ENCODE assay signal across 15 mouse cellular contexts in the genomic region with DNA sequence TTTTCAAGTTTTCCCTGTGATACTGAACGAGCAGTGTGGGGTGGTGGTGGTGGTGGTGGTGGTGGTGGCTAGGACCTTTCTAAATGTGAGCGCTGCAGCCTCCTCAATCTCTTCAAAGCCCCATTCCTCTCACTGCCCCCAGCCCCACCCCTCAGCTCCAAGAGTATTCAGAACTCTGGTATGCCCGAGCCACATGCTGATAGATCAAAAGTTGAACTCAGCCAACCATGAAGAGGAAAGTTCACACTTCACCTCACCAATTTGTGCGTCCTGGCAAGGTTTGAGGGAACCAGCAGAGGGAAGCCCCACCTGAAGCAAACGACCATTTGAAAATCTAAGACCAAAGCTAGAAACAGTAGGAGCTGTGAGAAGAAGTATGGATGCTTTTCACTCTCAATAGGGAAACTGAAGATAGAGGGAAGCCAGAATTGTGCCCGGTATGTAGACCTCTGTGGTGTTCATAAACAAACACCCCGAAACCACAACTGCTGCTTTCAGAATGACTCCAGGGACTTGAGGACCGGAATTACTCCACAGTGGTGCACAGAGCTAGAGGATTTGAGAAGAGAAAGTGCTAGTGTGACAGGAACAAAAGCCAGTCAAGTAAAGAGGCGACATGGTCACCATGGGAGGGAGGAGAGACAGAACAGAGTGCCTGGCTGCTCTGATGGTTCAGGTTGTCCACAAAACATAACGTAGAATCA. TPM values are rescaled to one million over a fixed set of nuclear protein-coding genes. Genes with fewer than 3 reads are reported as not detected.
A peak's percentile ranks its signal among the peaks of the same experiment; 100 is the strongest.
DNase-seq lines count a peak whose midpoint lies in the region; ATAC-seq and TF ChIP-seq lines count a peak whose summit lies in the region.
"Had no signal": no experiment of that assay in that cellular context is flagged by ENCODE, and none has a peak within 500 bp of the region (broad histone marks: within the 10 kb centered on the region; RNA-seq: fewer than 3 reads in every experiment).

No protein-coding gene starts in this region.

- H3K4me3 ChIP-seq in stomach, postnatal 0 days (ENCODE audit: low read depth, low read length): no peak overlapping the region
- H3K4me3 ChIP-seq: heart, adult 2 months; hindbrain, embryonic 10.5 days; limb, embryonic 12.5 days; lung, embryonic 15.5 days; midbrain, embryonic 15.5 days had no signal

- H3K27me3 ChIP-seq in stomach, postnatal 0 days (ENCODE audit: control insufficient read depth, insufficient read depth, low read length): no peaks in the 10 kb centered on the region
- H3K27me3 ChIP-seq: limb, embryonic 12.5 days; lung, embryonic 15.5 days; midbrain, embryonic 15.5 days had no signal

- no peak for TF ChIP-seq CTCF in stomach, postnatal 0 days (IDR thresholded peaks at IDR 0.05; ENCODE audit: low read depth)

- ATAC-seq in stomach, postnatal 0 days (ENCODE audit: low FRiP score, low TSS enrichment): no peak
- ATAC-seq: midbrain, embryonic 15.5 days had no signal

- no peaks in the 10 kb centered on the region for H3K36me3 ChIP-seq in stomach, postnatal 0 days (ENCODE audit: control insufficient read depth, insufficient read depth, low read length)
- H3K36me3 ChIP-seq: hindbrain, embryonic 10.5 days; limb, embryonic 12.5 days; lung, embryonic 15.5 days; midbrain, embryonic 15.5 days had no signal

- WGBS in stomach, postnatal 0 days: 74% methylated on average over 10 of the region's 10 CpGs

- H3K4me1 ChIP-seq in stomach, postnatal 0 days (replicated peaks; ENCODE audit: control insufficient read depth, insufficient read depth): no peaks in the 10 kb centered on the region
- H3K4me1 ChIP-seq: limb, embryonic 12.5 days; lung, embryonic 15.5 days; midbrain, embryonic 15.5 days had no signal

- H3K27ac ChIP-seq in stomach, postnatal 0 days (replicated peaks): no peak overlapping the region
- H3K27ac ChIP-seq: heart, adult 2 months; hindbrain, embryonic 10.5 days; limb, embryonic 12.5 days; lung, embryonic 15.5 days; midbrain, embryonic 15.5 days had no signal

- H3K9me3 ChIP-seq in stomach, postnatal 0 days (ENCODE audit: control insufficient read depth, low read length): no peaks in the 10 kb centered on the region
- H3K9me3 ChIP-seq: hindbrain, embryonic 10.5 days; limb, embryonic 12.5 days; lung, embryonic 15.5 days; midbrain, embryonic 15.5 days had no signal

- peak; percentile 3 for DNase-seq in adrenal gland, adult 2 months
- DNase-seq in adrenal gland, postnatal 36 days: no peak
- DNase-seq in spleen, postnatal 36 days (ENCODE audit: low spot score in 2 of 2): peak; percentile 26 to 50
- DNase-seq in spleen, adult 12 weeks (ENCODE audit: low spot score): no peak
- DNase-seq in kidney, postnatal 10 days: peak; percentile 59
- DNase-seq in frontal cortex, postnatal 25 days (ENCODE audit: low spot score in 2 of 2): no peak
- no peak for DNase-seq in stomach, postnatal 0 days (ENCODE audit: low spot score)
- no peak for DNase-seq in gastrocnemius, adult 8-10 months (ENCODE audit: low spot score in 2 of 2)
- DNase-seq: heart, adult 2 months; spleen, adult 18-20 months had no signal

- TF ChIP-seq EP300 in stomach, postnatal 0 days (optimal IDR thresholded peaks at IDR 0.05): no peak

- H3K9ac ChIP-seq in stomach, postnatal 0 days (ENCODE audit: low read length): no peak overlapping the region
- H3K9ac ChIP-seq: limb, embryonic 12.5 days; lung, embryonic 15.5 days; midbrain, embryonic 15.5 days had no signal

- no peak overlapping the region for H3K4me2 ChIP-seq in stomach, postnatal 0 days (replicated peaks; ENCODE audit: low read depth)
- H3K4me2 ChIP-seq: limb, embryonic 12.5 days; lung, embryonic 15.5 days; midbrain, embryonic 15.5 days had no signal

RNA-seq across cellular contexts. Expression of a gene that starts 35.9 kb away (rescaled TPM):
- total RNA-seq in adrenal gland, adult 2 months (2021): 10 to 100 TPM; 26.8 to 27.2 TPM
- 6.4 and 8.0 TPM in 2 replicates for polyA plus RNA-seq in adrenal gland, adult 2 months (2012; rRNA removed)
- 10 to 100 TPM; 22.9 to 30.1 TPM for total RNA-seq in adrenal gland, postnatal 36 days (2021)
- 16.8 and 19.6 TPM in 2 replicates for polyA plus RNA-seq in stomach, postnatal 0 days (2015; fragmentation: Nextera tagmentation; extraction: Ambion mirVana)
- 10 to 100 TPM; 14.0 to 17.5 (median 16.3) TPM for total RNA-seq in gastrocnemius, adult 8-10 months (2022)
- total RNA-seq: MEL had no signal

Comparison
In these comparisons a context has a peak if more than half of its experiments do, and no peak if none do; other contexts are left out.
1. DNase-seq: peak in adrenal gland, adult 2 months (single experiment), spleen, postnatal 36 days (2 of 2) and kidney, postnatal 10 days (single experiment); none in adrenal gland, postnatal 36 days (0 of 2), spleen, adult 12 weeks (single experiment), frontal cortex, postnatal 25 days (0 of 2), stomach, postnatal 0 days (single experiment) and gastrocnemius, adult 8-10 months (0 of 2).